In genomic region chr10:10656621-10657020, GRCm38 (mm10) we compare ENCODE assay signal across 32 mouse cellular contexts. TPM values are rescaled to one million over a fixed set of nuclear protein-coding genes. Genes with fewer than 3 reads are reported as not detected.
DNase-seq lines count a peak whose midpoint lies in the region; ATAC-seq and TF ChIP-seq lines count a peak whose summit lies in the region.
"Had no signal": no experiment of that assay in that cellular context is flagged by ENCODE, and none has a peak within 500 bp of the region (broad histone marks: within the 10 kb centered on the region; RNA-seq: fewer than 3 reads in every experiment).

No protein-coding gene starts in this region.

- H3K9me3 ChIP-seq in hindbrain, postnatal 0 days (ENCODE audit: low read length), result no peaks in the 10 kb centered on the region
- H3K9me3 ChIP-seq in hindbrain, embryonic 11.5 days (ENCODE audit: control insufficient read depth, low read length), result no peaks in the 10 kb centered on the region
- no peaks in the 10 kb centered on the region for H3K9me3 ChIP-seq in midbrain, postnatal 0 days (ENCODE audit: low read length)
- no peaks in the 10 kb centered on the region for H3K9me3 ChIP-seq in midbrain, embryonic 14.5 days (ENCODE audit: control insufficient read depth, low read length)
- H3K9me3 ChIP-seq: embryonic facial prominence, embryonic 13.5 days; embryonic facial prominence, embryonic 15.5 days; forebrain, embryonic 10.5 days; forebrain, embryonic 12.5 days; G1E had no signal

- peak; percentile 40 for DNase-seq in cerebellum, adult 9-10 months
- DNase-seq in cerebellum, postnatal 25 days, result no peak
- peak; percentile 82 to 84 for DNase-seq in cerebellum, postnatal 10 days
- no peak for DNase-seq in cerebellum, adult 8-10 months
- peak; percentile 37 for DNase-seq in hindbrain, postnatal 0 days (ENCODE audit: low spot score)
- DNase-seq in hindbrain, embryonic 11.5 days (ENCODE audit: low spot score), result no peak
- DNase-seq in midbrain, postnatal 0 days (ENCODE audit: low spot score), result peak; percentile 21
- DNase-seq in midbrain, embryonic 14.5 days, result no peak
- DNase-seq: adrenal gland, adult 8-10 months; adrenal gland, postnatal 14 days; adrenal gland, postnatal 36 days; B cell, adult 2 months; cerebellum, adult 11 months; embryo, embryonic 11 days had no signal

- no peak for ATAC-seq in hindbrain, postnatal 0 days
- ATAC-seq in hindbrain, embryonic 11.5 days (ENCODE audit: low FRiP score), result no peak
- ATAC-seq in midbrain, postnatal 0 days (ENCODE audit: low FRiP score), result no peak
- no peak for ATAC-seq in midbrain, embryonic 14.5 days (ENCODE audit: low FRiP score, low TSS enrichment)
- ATAC-seq: activated CD4-positive, CD25-positive, alpha-beta regulatory T cell, adult 4 months; CD4-positive, CD25-positive, alpha-beta regulatory T cell, adult 4 months; forebrain, embryonic 14.5 days; forebrain, embryonic 16.5 days; Patski had no signal

- no peak overlapping the region for H3K4me2 ChIP-seq in hindbrain, postnatal 0 days (ENCODE audit: low read depth, low read length)
- H3K4me2 ChIP-seq in hindbrain, embryonic 11.5 days (replicated peaks; ENCODE audit: low read depth, low read length), result no peak overlapping the region
- H3K4me2 ChIP-seq in midbrain, postnatal 0 days (ENCODE audit: low read depth, low read length, poor library complexity, severe bottlenecking), result no peak overlapping the region
- H3K4me2 ChIP-seq in midbrain, embryonic 14.5 days (ENCODE audit: low read length), result no peak overlapping the region
- H3K4me2 ChIP-seq: embryonic facial prominence, embryonic 13.5 days; embryonic facial prominence, embryonic 15.5 days; forebrain, embryonic 12.5 days had no signal

- no peak for TF ChIP-seq CTCF in hindbrain, postnatal 0 days (IDR thresholded peaks at IDR 0.05; ENCODE audit: low read depth)
- TF ChIP-seq CTCF in midbrain, postnatal 0 days (IDR thresholded peaks at IDR 0.05), result no peak

- H3K27me3 ChIP-seq in hindbrain, postnatal 0 days (ENCODE audit: insufficient read depth, low read length), result no peaks in the 10 kb centered on the region
- no peaks in the 10 kb centered on the region for H3K27me3 ChIP-seq in hindbrain, embryonic 11.5 days (ENCODE audit: control insufficient read depth, insufficient read depth, low read length)
- H3K27me3 ChIP-seq in midbrain, postnatal 0 days (ENCODE audit: insufficient read depth, low read length), result no peaks in the 10 kb centered on the region
- no peaks in the 10 kb centered on the region for H3K27me3 ChIP-seq in midbrain, embryonic 14.5 days (ENCODE audit: control insufficient read depth, insufficient read depth, low read length)
- H3K27me3 ChIP-seq: CH12.LX; embryonic facial prominence, embryonic 13.5 days; embryonic facial prominence, embryonic 15.5 days; forebrain, embryonic 12.5 days; Patski had no signal

- no peak overlapping the region for H3K9ac ChIP-seq in hindbrain, postnatal 0 days (replicated peaks; ENCODE audit: low read length)
- H3K9ac ChIP-seq in hindbrain, embryonic 11.5 days (ENCODE audit: low read depth, low read length), result no peak overlapping the region
- H3K9ac ChIP-seq in midbrain, postnatal 0 days (replicated peaks; ENCODE audit: low read length, poor library complexity, severe bottlenecking), result no peak overlapping the region
- H3K9ac ChIP-seq in midbrain, embryonic 14.5 days (replicated peaks; ENCODE audit: low read length), result no peak overlapping the region
- H3K9ac ChIP-seq: embryonic facial prominence, embryonic 13.5 days; embryonic facial prominence, embryonic 15.5 days; forebrain, embryonic 12.5 days had no signal

- no peaks in the 10 kb centered on the region for H3K4me1 ChIP-seq in hindbrain, postnatal 0 days (ENCODE audit: insufficient read depth, low read length)
- no peaks in the 10 kb centered on the region for H3K4me1 ChIP-seq in hindbrain, embryonic 11.5 days (replicated peaks; ENCODE audit: control insufficient read depth, insufficient read depth, low read length)
- H3K4me1 ChIP-seq in midbrain, postnatal 0 days (ENCODE audit: insufficient read depth, low read length), result no peaks in the 10 kb centered on the region
- no peaks in the 10 kb centered on the region for H3K4me1 ChIP-seq in midbrain, embryonic 14.5 days (ENCODE audit: control insufficient read depth, insufficient read depth, low read length)
- H3K4me1 ChIP-seq: embryonic facial prominence, embryonic 13.5 days; embryonic facial prominence, embryonic 15.5 days; forebrain, embryonic 10.5 days; forebrain, embryonic 12.5 days had no signal

- no peaks in the 10 kb centered on the region for H3K36me3 ChIP-seq in hindbrain, postnatal 0 days (ENCODE audit: insufficient read depth, low read length)
- H3K36me3 ChIP-seq in hindbrain, embryonic 11.5 days (ENCODE audit: control insufficient read depth, insufficient read depth, low read length), result no peaks in the 10 kb centered on the region
- no peaks in the 10 kb centered on the region for H3K36me3 ChIP-seq in midbrain, postnatal 0 days (ENCODE audit: insufficient read depth, low read length)
- H3K36me3 ChIP-seq in midbrain, embryonic 14.5 days (ENCODE audit: control insufficient read depth, insufficient read depth, low read length), result no peaks in the 10 kb centered on the region
- H3K36me3 ChIP-seq: embryonic facial prominence, embryonic 13.5 days; embryonic facial prominence, embryonic 15.5 days; forebrain, embryonic 10.5 days; forebrain, embryonic 12.5 days; G1E had no signal

- H3K4me3 ChIP-seq in hindbrain, postnatal 0 days (ENCODE audit: low read length), result no peak overlapping the region
- no peak overlapping the region for H3K4me3 ChIP-seq in hindbrain, embryonic 11.5 days (ENCODE audit: low read depth, low read length)
- no peak overlapping the region for H3K4me3 ChIP-seq in midbrain, postnatal 0 days (ENCODE audit: low read depth, low read length)
- H3K4me3 ChIP-seq in midbrain, embryonic 14.5 days (replicated peaks; ENCODE audit: low read depth, low read length), result no peak overlapping the region
- H3K4me3 ChIP-seq: embryonic facial prominence, embryonic 13.5 days; embryonic facial prominence, embryonic 15.5 days; erythroblast, embryonic 14.5 days; forebrain, embryonic 10.5 days; forebrain, embryonic 12.5 days had no signal

- WGBS in hindbrain, postnatal 0 days, result 65% methylated on average over 4 of the region's 4 CpGs
- WGBS in hindbrain, embryonic 11.5 days, result 86% methylated on average over 4 of the region's 4 CpGs
- 80% methylated on average over 4 of the region's 4 CpGs for WGBS in midbrain, postnatal 0 days
- WGBS in midbrain, embryonic 14.5 days, result 84% methylated on average over 4 of the region's 4 CpGs

- no peak overlapping the region for H3K27ac ChIP-seq in hindbrain, postnatal 0 days
- no peak overlapping the region for H3K27ac ChIP-seq in hindbrain, embryonic 11.5 days (ENCODE audit: low read depth, low read length)
- H3K27ac ChIP-seq in midbrain, postnatal 0 days (ENCODE audit: low read depth, low read length), result no peak overlapping the region
- no peak overlapping the region for H3K27ac ChIP-seq in midbrain, embryonic 14.5 days (replicated peaks; ENCODE audit: low read depth, low read length)
- H3K27ac ChIP-seq: embryonic facial prominence, embryonic 13.5 days; embryonic facial prominence, embryonic 15.5 days; forebrain, embryonic 10.5 days; forebrain, embryonic 12.5 days had no signal

RNA-seq across cellular contexts. Expression of gene Gm10944, which starts 24.5 kb away (rescaled TPM):
- total RNA-seq in hindbrain, postnatal 0 days (2014; rRNA removed), result not detected in 2 replicates
- not detected in 2 replicates for polyA plus RNA-seq in hindbrain, postnatal 0 days (2015; fragmentation: Nextera tagmentation; extraction: Ambion mirVana)
- polyA plus RNA-seq in hindbrain, embryonic 11.5 days (2014; fragmentation: Nextera tagmentation; extraction: Ambion mirVana), result not detected in 2 replicates
- not detected in 2 replicates for total RNA-seq in midbrain, postnatal 0 days (2014; rRNA removed)
- not detected in 2 replicates for polyA plus RNA-seq in midbrain, postnatal 0 days (2015; fragmentation: Nextera tagmentation; extraction: Ambion mirVana)
- polyA plus RNA-seq in midbrain, embryonic 14.5 days (2014; fragmentation: Nextera tagmentation; extraction: Ambion mirVana), result not detected in 2 replicates
- total RNA-seq: adrenal gland, adult 18-20 months; adrenal gland, adult 8-10 months; adrenal gland, postnatal 14 days; adrenal gland, postnatal 36 days; CH12.LX; common myeloid progenitor, adult 5-6 weeks; G1E had no signal
- polyA plus RNA-seq: activated CD4-positive, CD25-positive, alpha-beta regulatory T cell, adult 4 months; brain, embryonic 14.5 days; CD4-positive, CD25-positive, alpha-beta regulatory T cell, adult 4 months; cerebellum, adult 2 months; embryonic facial prominence, embryonic 11.5 days; embryonic facial prominence, embryonic 13.5 days; embryonic facial prominence, embryonic 15.5 days; erythroblast, embryonic 14.5 days; forebrain, embryonic 10.5 days; forebrain, embryonic 12.5 days; forebrain, embryonic 14.5 days; forebrain, embryonic 16.5 days; frontal cortex, adult 2 months; G1E; Patski had no signal

Comparison
In these comparisons a context has a peak if more than half of its experiments do, and no peak if none do; other contexts are left out.
1. DNase-seq: peak in cerebellum, adult 9-10 months (single experiment), cerebellum, postnatal 10 days (2 of 2), hindbrain, postnatal 0 days (single experiment) and midbrain, postnatal 0 days (single experiment); none in cerebellum, postnatal 25 days (0 of 2), cerebellum, adult 8-10 months (single experiment), hindbrain, embryonic 11.5 days (single experiment) and midbrain, embryonic 14.5 days (single experiment).